Mouse (Mus musculus) stomach, embryonic 15.5 days (tissue): ENCODE results near the gene Ccr7. TPM values are rescaled to one million over a fixed set of nuclear protein-coding genes. Genes with fewer than 3 reads are reported as not detected.

Experiments
- polyA plus RNA-seq: library from polyadenylated mRNA; unstranded; fragments of >200 nt; fragmentation: Nextera tagmentation; extraction: Ambion mirVana; gene quantifications from 2 replicates; pipeline ENCODE4 v1.2.1, GENCODE M21; 2015

The Ccr7 gene
- polyA plus RNA-seq, 1 experiment from 2014 or later = 0.27 TPM

Other genes starting within 250 kb of the Ccr7 start
- gene Cdc6, start 247.3 kb downstream of the Ccr7 start, polyA plus RNA-seq = 28.8 and 30.3 TPM in 2 replicates
- gene Rara, start 227.3 kb downstream of the Ccr7 start, polyA plus RNA-seq = 34.0 and 41.0 TPM in 2 replicates
- 0.42 and 0.43 TPM in 2 replicates for gene Gjd3, start 172.1 kb downstream of the Ccr7 start, polyA plus RNA-seq
- gene Top2a, start 130.9 kb downstream of the Ccr7 start, polyA plus RNA-seq = 211 and 217 TPM in 2 replicates
- 513 and 558 TPM in 2 replicates for gene Igfbp4, start 113.8 kb downstream of the Ccr7 start, polyA plus RNA-seq
- 1.4 and 1.5 TPM in 2 replicates for gene Tns4, start 65.8 kb downstream of the Ccr7 start, polyA plus RNA-seq
- gene Smarce1, start 75.9 kb upstream of the Ccr7 start, polyA plus RNA-seq = 202 and 210 TPM in 2 replicates
- gene Krt222, start 89.0 kb upstream of the Ccr7 start, polyA plus RNA-seq = 0.17 and 0.31 TPM in 2 replicates
- gene Krt24, start 130.2 kb upstream of the Ccr7 start, polyA plus RNA-seq = not detected in 2 replicates
- gene Krt25, start 167.9 kb upstream of the Ccr7 start, polyA plus RNA-seq = 0.06 TPM in 1 of 2 replicates, not detected in the other
- gene Krt26, start 182.9 kb upstream of the Ccr7 start, polyA plus RNA-seq = 0.06 TPM in 1 of 2 replicates, not detected in the other
- not detected in 2 replicates for gene Krt27, start 196.0 kb upstream of the Ccr7 start, polyA plus RNA-seq
- 0.08 TPM in 2 replicates for gene Krt28, start 219.8 kb upstream of the Ccr7 start, polyA plus RNA-seq
- gene Krt10, start 234.3 kb upstream of the Ccr7 start, polyA plus RNA-seq = 22.2 and 24.5 TPM in 2 replicates